Mouse (Mus musculus) 3134 (cell line): Measurements from ENCODE around the gene Gfod2.

Experiments used
- DNase-seq: peaks from one replicate; pipeline ENCODE4 v3.0.0-alpha.2; 2011; ENCODE audit warnings: low spot score; ENCODE audit not compliant: insufficient read length; ENCODE audit errors: extremely low read depth

Gfod2 gene

GRCm38 (mm10) chr8:105768485-105769257 lies 10.2 kb upstream of the Gfod2 start:
- peak; percentile 42 for DNase-seq

GRCm38 (mm10) chr8:105757796-105758276 lies 628 bp downstream of the Gfod2 start:
- no peak for DNase-seq

DNA sequence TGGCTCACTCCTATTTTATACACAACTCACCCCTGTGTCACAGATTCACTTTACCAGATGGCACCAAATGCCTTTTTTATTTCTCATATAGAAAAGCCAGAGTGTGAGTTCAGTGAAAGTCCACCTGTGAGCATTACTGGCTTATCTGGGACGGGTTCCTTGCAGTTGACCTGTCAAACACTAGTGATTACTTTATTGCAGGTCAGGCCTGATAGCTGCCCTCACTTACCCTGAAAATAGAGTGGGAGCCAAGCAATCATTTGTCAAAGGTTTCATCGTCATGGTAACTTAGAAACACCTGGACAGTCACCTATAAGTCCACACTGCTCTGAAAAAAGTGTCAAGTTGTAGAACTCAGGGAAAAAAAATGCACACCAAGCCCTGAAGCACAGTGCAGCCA lies 3.8 kb downstream of the Gfod2 start:
- no peak for DNase-seq

DNA sequence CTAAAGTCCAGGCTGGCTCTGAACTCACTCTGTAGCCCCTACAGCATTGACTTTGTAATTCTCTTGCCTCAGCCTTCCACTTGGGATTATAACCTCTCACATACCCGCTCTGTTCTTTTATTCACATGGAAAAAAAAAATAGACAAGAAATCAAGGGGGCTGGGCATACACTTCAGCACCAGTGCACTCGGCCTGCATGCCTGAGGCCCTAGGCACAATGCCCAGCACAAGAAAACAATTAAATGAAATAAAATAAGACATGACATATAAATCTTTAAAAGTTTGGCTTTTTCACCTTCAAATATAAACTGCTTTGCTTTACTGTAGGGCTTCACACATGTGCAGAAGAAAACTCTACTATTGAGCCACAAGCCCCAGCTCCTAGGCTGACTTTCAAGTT lies 4.5 kb downstream of the Gfod2 start:
- no peak for DNase-seq

GRCm38 (mm10) chr8:105750606-105751005 lies 7.9 kb downstream of the Gfod2 start:
- peak; percentile 80 for DNase-seq

DNA sequence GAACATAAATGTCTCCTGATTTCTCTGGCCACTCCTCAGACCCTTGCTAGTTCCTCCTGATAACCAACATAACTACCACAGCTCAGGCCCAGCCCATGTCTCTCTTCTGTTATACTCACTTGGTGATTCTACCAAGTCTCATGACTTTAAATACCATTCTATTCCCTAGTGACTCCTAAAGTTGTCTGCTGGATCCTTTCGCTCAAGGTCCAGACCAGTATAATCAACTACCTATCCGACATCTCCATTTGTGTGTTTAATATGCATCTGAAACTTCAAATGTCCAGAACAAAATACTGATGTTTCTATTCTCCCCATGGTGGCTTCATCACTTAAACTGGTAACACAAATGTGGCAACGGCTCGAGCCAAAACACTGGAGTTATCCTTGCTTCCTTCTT lies 15.2 kb downstream of the Gfod2 start:
- DNase-seq = no peak

- DNase-seq = no peak
These were observed 19.2 kb downstream of the Gfod2 start for GRCm38 (mm10) chr8:105739216-105739615.

GRCm38 (mm10) chr8:105732186-105732585 lies 26.3 kb downstream of the Gfod2 start:
- DNase-seq = no peak

- DNase-seq = no peak
These were observed 30.9 kb downstream of the Gfod2 start for GRCm38 (mm10) chr8:105727397-105728124.

GRCm38 (mm10) chr8:105725726-105726125 lies 32.7 kb downstream of the Gfod2 start:
- no peak for DNase-seq

GRCm38 (mm10) chr8:105722861-105723260 lies 35.6 kb downstream of the Gfod2 start:
- DNase-seq = no peak

DNA sequence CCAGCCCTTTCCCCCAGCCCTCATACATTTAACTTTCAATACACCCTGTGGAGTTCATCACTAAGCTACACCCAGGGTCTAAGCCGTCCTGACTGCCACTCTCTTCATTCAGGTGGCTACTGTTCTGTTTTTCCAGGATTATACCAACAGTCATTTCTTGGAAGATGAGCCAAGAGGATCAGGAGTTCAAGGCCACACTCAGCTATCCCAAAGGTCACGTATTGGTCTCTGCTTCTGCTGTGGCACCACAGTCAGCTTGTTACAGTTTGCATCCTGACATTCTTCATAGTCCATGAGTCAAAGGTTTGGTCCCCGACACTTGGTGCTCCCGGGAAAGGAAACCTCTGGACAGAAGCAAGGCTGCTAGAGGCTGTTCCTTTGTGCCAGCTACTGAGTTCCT lies 38.8 kb downstream of the Gfod2 start:
- DNase-seq = no peak

DNA sequence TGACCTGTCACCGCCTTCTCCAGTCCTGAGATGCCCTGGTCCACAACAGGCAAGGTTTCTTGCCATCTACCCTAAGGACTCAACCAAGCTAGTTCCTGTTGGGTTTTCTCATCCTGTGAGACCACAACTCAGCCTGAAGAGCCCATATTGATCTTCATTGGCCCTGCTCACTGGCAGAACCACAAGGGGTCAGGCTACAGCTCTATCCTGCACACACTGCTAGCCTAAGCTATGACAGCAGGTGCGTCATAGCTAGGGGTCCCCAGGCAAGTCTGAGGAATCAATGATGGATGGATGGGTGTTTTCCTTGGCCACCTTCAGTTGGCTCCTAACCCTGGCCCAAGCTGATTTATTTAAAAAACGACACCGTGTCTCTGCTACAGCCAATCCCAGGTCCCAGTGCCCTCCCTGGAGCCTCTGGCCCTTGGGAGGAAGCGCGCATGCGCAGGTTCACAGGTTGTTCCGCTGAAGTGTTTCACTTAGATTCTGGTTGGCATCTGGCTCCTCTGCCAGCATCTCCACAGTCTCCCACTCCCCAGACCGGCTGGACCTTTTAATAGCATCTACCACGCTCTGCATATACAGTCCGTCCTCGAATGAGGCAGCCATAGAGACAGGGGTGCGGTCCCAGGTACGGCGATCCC lies 42.0 kb downstream of the Gfod2 start:
- DNase-seq = no peak

- DNase-seq = no peak
These were observed 43.4 kb downstream of the Gfod2 start for GRCm38 (mm10) chr8:105715042-105715441.

DNA sequence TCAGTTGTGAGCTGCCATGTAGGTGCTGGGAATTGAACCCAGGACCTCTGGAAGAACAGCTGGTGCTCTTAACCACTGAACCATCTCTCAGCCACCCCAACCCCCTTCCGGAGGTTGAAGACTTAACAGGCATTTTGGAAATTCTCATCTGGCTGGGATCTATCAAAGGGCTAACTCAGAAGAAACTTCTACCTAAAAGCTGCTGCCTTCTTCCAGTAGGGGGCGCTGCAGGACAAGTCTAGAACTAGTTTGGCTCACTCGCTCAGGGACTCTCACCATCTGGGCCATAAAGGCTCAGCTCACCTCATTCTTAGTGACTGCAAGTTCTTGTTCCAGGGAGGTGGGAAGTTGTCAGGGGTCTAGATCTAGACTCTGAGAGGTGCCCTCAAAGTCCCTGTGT lies 44.3 kb downstream of the Gfod2 start:
- DNase-seq = no peak

DNA sequence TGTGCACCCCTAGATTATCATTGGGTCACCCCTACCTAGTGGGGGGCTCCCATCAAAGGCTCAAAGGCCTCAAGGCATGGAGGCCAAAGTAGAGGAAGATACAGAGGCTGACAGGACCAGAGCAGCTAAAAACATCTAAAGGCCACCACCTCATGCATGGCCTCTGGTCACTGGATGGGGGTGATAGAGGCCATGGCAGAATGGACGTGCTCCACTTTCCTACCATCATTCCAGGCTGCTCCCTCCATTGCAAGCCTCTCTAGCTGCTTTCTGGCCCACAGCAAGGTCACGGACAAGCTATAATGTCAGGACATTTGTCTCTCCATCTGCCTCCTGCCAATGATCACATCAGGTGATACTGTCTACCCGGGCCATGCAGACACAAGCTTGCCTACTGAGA lies 46.2 kb downstream of the Gfod2 start:
- no peak for DNase-seq

DNA sequence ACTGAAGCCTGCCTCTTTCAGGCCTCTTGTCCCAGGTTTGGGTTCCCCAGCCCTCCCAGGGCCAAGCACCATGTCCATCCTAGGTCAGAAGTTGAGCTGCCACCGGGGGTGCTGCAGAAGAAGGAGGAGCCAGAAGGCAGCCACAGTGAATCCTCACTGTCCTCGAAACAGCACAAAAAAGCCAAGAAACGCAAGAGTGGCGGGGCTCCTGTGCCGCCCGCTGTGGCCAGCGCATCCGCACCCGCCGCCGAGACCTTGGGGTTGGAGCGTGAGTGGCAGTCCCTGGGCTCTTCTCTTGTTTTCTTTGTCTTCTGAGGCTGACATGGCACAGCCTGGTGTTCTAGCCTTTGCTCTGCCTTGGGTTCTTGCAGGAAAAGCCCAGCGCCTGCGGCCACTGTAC lies 49.1 kb downstream of the Gfod2 start:
- DNase-seq = no peak

GRCm38 (mm10) chr8:105708675-105709074 lies 49.8 kb downstream of the Gfod2 start:
- DNase-seq = no peak

- DNase-seq = peak; percentile 84
These were observed 50.7 kb downstream of the Gfod2 start, which contains the start of the genes 4933405L10Rik and Enkd1 for GRCm38 (mm10) chr8:105707498-105708403. Gene 4933405L10Rik (plus strand): TSS chr8:105707655. Gene Enkd1 (minus strand): TSS chr8:105708210.

DNA sequence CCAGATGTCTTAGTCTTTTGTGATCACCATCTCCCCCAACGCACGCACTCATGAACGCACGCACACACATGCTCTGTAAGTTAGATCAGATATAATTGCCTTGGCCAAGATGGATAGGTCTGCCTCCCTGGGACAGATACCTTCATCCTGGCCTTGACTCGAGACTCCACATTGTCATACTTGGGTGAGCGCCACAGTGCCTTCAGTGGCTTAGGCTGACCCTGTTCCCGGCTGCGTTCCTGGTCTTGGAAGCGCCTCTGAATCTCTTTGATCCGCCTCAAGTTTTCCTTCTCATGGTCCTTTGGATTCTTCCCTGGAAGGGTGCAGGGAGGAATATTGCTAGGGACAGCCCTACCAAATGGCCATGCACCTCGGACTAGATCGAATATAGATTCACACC lies 52.0 kb downstream of the Gfod2 start:
- no peak for DNase-seq
